Mouse (Mus musculus) midbrain, embryonic 10.5 days (tissue): ENCODE results near the gene Omd. TPM values are rescaled to one million over a fixed set of nuclear protein-coding genes. Genes with fewer than 3 reads are reported as not detected.
"Not testable (repeated sequence)": the region's sequence is repeated elsewhere in the genome, so short reads cannot be mapped to it uniquely, and the experiment has no call there.

Source experiments
- DNase-seq: peaks from one replicate; pipeline ENCODE4 v3.0.0-alpha.2; 2017; ENCODE audit warnings: low spot score
- H3K27ac ChIP-seq: fragments of 300-500 bp; sonication (generic); replicated peaks from 2 replicates; pipeline ENCODE4 v1.5.1; 2016; ENCODE audit warnings: mild to moderate bottlenecking
- H3K27me3 ChIP-seq: fragments of 300-500 bp; sonication (generic); 2 replicates; pipeline ENCODE4 v1.6.1; 2016; ENCODE audit warnings: low read depth, mild to moderate bottlenecking; ENCODE audit not compliant: poor library complexity, severe bottlenecking
- H3K36me3 ChIP-seq: fragments of 300-500 bp; sonication (generic); 2 replicates; pipeline ENCODE4 v1.6.1; 2016; ENCODE audit warnings: mild to moderate bottlenecking, moderate library complexity
- H3K4me1 ChIP-seq: fragments of 300-500 bp; sonication (generic); 2 replicates; pipeline ENCODE4 v1.6.1; 2016
- H3K4me3 ChIP-seq: fragments of 300-500 bp; sonication (generic); 2 replicates; pipeline ENCODE4 v1.5.1; 2016; ENCODE audit warnings: mild to moderate bottlenecking, moderate library complexity
- H3K9me3 ChIP-seq: fragments of 300-500 bp; sonication (generic); replicated peaks from 2 replicates; pipeline ENCODE4 v1.6.1; 2016; ENCODE audit warnings: mild to moderate bottlenecking
- WGBS: fragments of 180-500 bp; shearing (Covaris S2); methylation state at CpG from one replicate; pipeline ENCODE4 v1.1.7; 2016; 5-methylcytosine and 5-hydroxymethylcytosine counted together
- polyA plus RNA-seq: library from polyadenylated mRNA; unstranded; fragments of >200 nt; fragmentation: Nextera tagmentation; extraction: Ambion mirVana; gene quantifications from 2 replicates; pipeline ENCODE4 v1.2.1, GENCODE M21; 2016

Omd gene
- polyA plus RNA-seq, 1 experiment from 2014 or later = 1.1 TPM

DNA sequence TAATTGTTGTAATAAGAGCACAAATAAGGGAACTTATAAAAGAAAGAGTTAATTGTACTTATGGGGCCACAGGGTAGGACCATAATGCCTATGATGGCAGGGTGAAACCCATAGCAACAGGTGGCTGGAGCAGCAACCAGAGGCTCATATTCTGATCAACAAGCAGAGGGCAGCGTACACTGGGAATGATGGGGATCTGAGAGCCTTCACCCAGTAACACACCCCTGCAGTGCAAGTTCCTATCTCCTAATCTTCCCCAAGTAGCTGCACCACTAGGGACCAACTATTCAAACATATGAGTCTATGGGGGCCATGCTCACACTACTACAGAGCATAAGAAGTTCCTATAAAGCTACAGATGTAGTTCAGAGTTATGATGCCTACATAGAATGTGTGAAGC is 17.9 kb upstream of the Omd start:
- Histone ChIP-seq H3K36me3 (no peaks in the 10 kb centered on the region), H3K4me1 (no peaks in the 10 kb centered on the region), H3K27me3 (no peaks in the 10 kb centered on the region), H3K27ac (no peak overlapping the region), H3K9me3 (no peaks in the 10 kb centered on the region), H3K4me3 (no peak overlapping the region)
- WGBS = 92% methylated on average over 1 of the region's 1 CpGs
- no peak for DNase-seq

DNA sequence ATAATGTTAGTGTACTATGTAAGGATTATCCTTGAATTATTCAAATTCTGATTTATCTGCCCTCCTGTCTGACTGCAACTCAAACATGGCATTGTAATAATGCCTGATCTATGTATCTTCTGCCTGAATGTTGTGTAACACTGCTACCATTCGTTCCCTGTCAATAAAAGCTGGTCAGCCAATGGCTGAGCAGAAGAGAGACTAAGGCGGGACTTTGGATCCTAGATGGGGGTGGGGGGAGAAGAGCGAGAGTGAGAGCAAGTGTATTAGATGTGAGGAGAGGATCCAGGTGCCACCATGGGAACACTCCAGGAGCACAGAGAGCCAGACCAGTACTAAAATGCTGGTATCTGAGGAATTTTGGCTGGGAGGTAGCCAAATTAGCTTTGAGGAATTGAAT is 11.9 kb upstream of the Omd start:
- H3K4me3 ChIP-seq = no peak overlapping the region
- no peaks in the 10 kb centered on the region for H3K36me3 ChIP-seq
- H3K27me3 ChIP-seq = no peaks in the 10 kb centered on the region
- H3K4me1 ChIP-seq = no peaks in the 10 kb centered on the region
- no peaks in the 10 kb centered on the region for H3K9me3 ChIP-seq
- no peak for DNase-seq
- WGBS = 67% methylated on average over 3 of the region's 3 CpGs
- no peak overlapping the region for H3K27ac ChIP-seq

DNA sequence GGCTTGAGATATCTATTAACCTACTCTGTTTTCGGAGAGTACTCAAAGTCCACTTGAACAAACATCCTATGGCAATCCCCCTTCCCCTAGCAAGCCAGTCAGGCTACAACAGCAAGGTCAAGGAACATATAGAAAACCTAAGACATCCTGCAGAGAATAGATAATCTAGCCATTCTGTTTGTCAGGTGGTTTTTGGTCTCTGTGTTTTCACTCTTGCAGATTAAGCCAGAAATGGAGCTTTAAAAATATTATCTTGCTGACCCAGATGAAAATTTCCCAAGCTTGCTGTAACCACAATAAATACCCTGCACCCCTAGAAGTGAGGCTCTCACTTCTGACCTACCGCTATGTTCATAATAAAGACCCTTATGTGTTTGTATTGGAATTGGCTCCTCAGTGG is 10.8 kb upstream of the Omd start:
- Histone ChIP-seq H3K27ac (no peak overlapping the region), H3K9me3 (no peaks in the 10 kb centered on the region), H3K36me3 (no peaks in the 10 kb centered on the region), H3K27me3 (no peaks in the 10 kb centered on the region), H3K4me3 (no peak overlapping the region), H3K4me1 (no peaks in the 10 kb centered on the region)
- WGBS = 86% methylated on average over 2 of the region's 2 CpGs
- no peak for DNase-seq

DNA sequence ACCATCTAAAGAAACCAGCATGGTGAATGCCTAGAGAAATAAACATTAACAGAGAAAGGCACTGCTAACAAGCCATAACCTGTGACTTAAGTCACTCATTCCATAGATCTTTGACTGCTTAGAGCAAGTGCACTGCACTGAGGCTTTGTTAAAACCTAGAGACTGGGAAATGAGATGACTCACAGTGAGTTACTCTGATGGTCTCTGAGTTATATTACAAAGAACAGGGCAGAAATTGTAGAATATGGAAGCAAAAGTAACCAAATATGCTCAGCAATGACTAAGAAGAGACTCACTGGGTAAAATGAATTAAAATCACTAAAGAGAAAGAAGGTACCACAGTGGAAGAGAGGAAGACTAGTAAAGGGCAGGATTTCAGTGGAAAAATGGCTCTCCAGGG is 1.6 kb downstream of the Omd start:
- Histone ChIP-seq H3K27me3 (no peaks in the 10 kb centered on the region), H3K36me3 (no peaks in the 10 kb centered on the region), H3K27ac (no peak overlapping the region), H3K4me3 (no peak overlapping the region), H3K4me1 (no peaks in the 10 kb centered on the region), H3K9me3 (no peaks in the 10 kb centered on the region)
- no peak for DNase-seq

DNA sequence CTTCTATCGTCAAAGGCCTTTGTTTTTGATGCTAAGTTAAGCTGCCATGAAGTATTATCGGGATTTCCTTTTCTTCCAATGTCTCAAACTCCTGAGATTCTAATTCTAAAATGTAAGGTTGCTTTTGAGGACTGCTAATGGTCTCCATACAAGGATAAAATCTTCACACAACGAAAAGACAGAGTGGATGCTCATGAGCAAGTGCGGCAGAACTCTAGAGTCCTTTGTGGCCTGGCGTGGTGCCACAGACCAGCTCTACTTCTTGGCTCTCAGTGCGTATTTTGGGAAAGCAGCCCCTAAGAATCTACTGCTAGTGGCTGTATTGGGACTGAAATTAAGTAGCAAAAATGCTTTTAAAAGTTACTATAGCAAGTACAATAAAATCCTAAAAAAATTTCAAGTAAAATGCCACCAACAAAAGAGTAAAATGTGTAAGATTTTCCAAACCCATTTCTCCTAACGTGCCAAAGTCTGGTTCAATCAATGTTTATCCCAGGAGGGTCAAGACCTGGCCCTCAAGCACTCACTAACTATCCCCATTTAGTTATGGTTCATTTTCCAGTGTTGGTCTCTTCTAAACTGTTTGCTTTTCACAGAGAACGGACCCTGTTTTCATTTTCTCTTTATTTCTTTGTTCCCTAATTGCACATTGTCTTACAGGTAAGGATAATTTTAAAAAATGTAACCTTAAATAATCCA is 2.2 kb downstream of the Omd start:
- Histone ChIP-seq H3K27me3 (no peaks in the 10 kb centered on the region), H3K36me3 (no peaks in the 10 kb centered on the region), H3K9me3 (no peaks in the 10 kb centered on the region), H3K4me1 (no peaks in the 10 kb centered on the region), H3K4me3 (no peak overlapping the region), H3K27ac (no peak overlapping the region)
- 83% methylated on average over 8 of the region's 8 CpGs for WGBS
- DNase-seq = no peak

DNA sequence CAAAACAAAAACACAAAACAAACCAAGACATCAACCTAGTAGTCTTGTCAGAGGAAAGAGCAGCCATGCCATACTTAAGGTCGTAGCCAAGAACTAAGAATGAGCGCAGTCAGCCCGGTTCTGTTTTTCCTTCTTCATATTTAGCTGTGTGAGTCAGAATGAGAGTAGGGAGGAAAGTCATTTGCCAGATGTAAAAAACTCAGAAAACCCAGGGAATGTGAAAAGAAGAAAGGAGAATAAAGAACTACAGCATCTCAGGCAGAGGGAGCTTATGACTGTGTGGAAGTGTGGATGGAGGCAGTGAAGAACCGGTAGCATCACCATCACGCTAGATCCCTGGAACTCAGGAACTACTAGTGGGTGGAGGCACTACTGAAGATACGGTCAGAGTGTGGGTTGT is 3.8 kb downstream of the Omd start:
- Histone ChIP-seq H3K27ac (no peak overlapping the region), H3K4me1 (no peaks in the 10 kb centered on the region), H3K9me3 (no peaks in the 10 kb centered on the region), H3K4me3 (no peak overlapping the region), H3K27me3 (no peaks in the 10 kb centered on the region), H3K36me3 (no peaks in the 10 kb centered on the region)
- WGBS = 90% methylated on average over 6 of the region's 6 CpGs
- DNase-seq = no peak

DNA sequence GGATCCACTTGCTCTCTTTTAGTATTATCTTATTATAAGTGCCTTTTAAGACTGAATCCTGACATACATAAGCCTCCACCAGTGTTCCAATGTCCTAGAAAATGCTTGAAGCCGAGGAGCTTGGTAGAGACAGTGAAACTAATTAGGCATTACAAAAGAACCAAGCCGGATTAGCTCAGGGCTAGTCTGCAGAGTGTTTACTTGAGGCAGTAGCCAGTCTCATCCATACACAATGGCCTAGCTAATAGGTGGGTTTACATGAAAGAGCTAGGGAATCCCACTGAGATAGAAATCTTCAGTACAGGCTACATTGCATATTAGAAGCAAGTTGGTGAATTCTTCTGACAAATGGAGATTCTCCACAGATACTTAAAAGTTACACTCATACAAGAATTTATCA is 20.3 kb downstream of the Omd start:
- not testable (repeated sequence) for H3K27me3 ChIP-seq, H3K36me3 ChIP-seq, H3K4me3 ChIP-seq, DNase-seq, H3K27ac ChIP-seq, H3K9me3 ChIP-seq, H3K4me1 ChIP-seq
- WGBS = 39% methylated on average over 2 of the region's 2 CpGs

DNA sequence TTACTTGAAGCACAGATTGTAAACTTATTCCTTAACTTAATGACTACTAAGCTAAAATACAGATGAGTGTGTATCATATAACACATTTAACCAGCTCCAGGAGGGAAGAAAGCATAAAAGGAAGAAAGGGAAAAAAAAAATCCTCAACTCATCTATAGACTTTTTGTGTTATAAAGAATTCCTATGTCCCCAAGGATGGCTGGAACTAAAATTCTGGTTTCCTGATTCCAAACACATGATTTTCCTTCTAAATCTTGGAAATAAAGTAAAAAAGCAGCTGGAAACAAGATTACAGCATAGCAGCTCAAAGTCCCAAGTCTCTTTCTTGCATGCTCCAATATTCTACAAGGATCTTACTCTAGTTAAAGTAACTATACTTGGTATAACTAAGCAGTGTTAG is 21.3 kb downstream of the Omd start:
- no peak overlapping the region for H3K27ac ChIP-seq
- H3K36me3 ChIP-seq = peaks cover 5% of the 10 kb centered on the region
- H3K27me3 ChIP-seq = no peaks in the 10 kb centered on the region
- H3K9me3 ChIP-seq = no peaks in the 10 kb centered on the region
- no peak overlapping the region for H3K4me3 ChIP-seq
- H3K4me1 ChIP-seq = no peaks in the 10 kb centered on the region
- no peak for DNase-seq

DNA sequence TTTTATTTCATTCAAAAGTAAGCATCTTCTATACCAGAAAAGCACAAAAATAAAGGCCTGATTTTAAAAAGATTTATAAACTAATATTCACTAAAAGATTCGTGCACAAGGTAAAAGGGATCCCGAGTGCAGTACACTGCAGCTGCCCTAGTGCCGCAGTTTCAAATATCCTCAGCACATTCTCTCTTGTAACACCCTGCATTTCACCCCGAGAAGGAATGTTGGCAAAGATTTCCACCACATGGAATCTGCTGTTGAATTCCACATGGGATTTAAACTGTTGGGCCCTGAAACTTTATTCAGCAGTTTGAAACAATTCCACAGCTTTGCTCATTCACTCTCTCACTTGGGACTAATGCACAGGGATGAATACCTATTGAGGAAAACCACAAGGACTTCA is 25.5 kb downstream of the Omd start, which contains the start of gene Ogn:
Gene Ogn (plus strand): TSS at position 333 of the 400 bp plus-strand sequence.
- Histone ChIP-seq H3K9me3 (no peaks in the 10 kb centered on the region), H3K4me1 (no peaks in the 10 kb centered on the region), H3K4me3 (no peak within 1 kb of the TSS), H3K27me3 (no peaks in the 10 kb centered on the region), H3K27ac (no peak within 1 kb of the TSS), H3K36me3 (no peaks in the 10 kb centered on the region)
- WGBS = 83% methylated on average over 4 of the region's 4 CpGs
- DNase-seq = no peak

DNA sequence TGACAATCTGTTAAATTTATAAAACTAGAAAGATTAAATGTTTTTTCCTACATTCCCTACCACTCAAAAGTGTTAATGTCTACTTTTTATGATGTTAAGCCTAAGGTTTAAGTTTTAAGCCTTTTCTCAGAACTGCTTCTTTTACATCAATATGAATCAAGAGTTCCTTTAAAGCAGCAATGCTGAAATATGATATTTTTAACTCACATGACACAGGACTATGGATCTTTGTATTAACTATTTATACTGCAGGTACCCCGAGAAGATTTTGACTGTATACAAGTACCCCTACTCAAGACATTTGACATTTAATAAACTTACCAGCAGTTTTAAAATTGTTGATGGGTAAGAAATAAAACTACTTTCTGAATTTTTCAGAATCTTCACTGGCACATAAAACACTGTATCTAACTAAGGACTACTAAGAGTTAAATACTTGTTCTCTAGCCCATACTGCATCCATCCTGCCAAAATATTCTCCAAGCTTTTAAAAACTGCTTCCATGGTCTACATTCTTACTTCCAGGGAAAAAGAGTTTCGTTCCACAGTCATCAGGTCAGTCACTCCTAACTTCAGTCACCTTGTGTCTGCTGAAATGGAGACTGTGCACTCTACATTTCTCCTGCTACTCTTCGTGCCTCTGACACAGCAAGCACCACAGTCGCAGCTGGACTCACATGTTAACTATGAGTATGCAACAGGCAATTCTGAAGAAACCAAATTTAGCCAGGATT is 26.5 kb downstream of the Omd start:
- no peak for DNase-seq
- 89% methylated on average over 4 of the region's 4 CpGs for WGBS
- H3K27me3 ChIP-seq = no peaks in the 10 kb centered on the region
- H3K36me3 ChIP-seq = no peaks in the 10 kb centered on the region
- H3K4me1 ChIP-seq = no peaks in the 10 kb centered on the region
- H3K4me3 ChIP-seq = no peak overlapping the region
- no peaks in the 10 kb centered on the region for H3K9me3 ChIP-seq
- no peak overlapping the region for H3K27ac ChIP-seq

DNA sequence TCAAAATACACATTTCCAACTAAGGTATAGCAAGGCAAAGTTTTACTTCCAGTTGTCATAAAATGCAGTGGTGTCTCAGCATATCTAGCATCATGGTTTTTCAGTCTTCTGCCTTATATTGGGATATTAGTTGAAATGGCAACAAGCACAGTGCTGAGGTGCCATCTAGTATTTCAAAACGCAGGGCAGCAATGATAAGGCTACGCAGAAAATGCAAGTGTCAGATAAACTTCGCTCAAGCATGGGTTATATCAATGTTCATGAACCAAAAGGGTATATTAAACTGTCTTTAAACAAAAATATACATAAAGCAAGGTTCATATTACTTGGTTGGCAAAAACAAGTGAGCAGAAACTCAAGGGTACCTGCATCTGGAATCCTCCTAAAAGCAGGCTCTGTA is 34.8 kb downstream of the Omd start:
- no peak overlapping the region for H3K27ac ChIP-seq
- no peaks in the 10 kb centered on the region for H3K27me3 ChIP-seq
- no peak overlapping the region for H3K4me3 ChIP-seq
- no peaks in the 10 kb centered on the region for H3K36me3 ChIP-seq
- no peak for DNase-seq
- H3K9me3 ChIP-seq = no peaks in the 10 kb centered on the region
- no peaks in the 10 kb centered on the region for H3K4me1 ChIP-seq
- 94% methylated on average over 3 of the region's 3 CpGs for WGBS

DNA sequence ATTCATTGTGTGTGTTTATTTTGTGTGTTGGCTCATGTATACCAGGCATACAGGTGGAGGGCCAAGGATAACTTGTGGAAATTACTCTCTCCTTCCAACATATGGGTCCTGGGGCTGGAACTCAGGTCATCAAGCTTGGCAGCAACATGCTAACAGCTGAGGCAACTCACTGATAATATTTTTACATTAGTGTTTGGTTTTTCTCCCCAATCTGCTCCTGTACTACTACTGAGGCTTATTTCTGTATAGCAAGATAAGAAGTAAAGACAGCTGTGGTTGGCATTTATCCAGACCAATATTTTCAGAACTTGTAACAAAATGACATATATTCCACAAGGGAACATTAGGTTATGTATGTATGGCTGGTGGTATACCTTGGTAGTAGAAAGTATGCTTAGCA is 36.1 kb downstream of the Omd start:
- Histone ChIP-seq H3K36me3 (no peaks in the 10 kb centered on the region), H3K27ac (no peak overlapping the region), H3K27me3 (no peaks in the 10 kb centered on the region), H3K4me3 (no peak overlapping the region), H3K4me1 (no peaks in the 10 kb centered on the region), H3K9me3 (no peaks in the 10 kb centered on the region)
- no peak for DNase-seq

DNA sequence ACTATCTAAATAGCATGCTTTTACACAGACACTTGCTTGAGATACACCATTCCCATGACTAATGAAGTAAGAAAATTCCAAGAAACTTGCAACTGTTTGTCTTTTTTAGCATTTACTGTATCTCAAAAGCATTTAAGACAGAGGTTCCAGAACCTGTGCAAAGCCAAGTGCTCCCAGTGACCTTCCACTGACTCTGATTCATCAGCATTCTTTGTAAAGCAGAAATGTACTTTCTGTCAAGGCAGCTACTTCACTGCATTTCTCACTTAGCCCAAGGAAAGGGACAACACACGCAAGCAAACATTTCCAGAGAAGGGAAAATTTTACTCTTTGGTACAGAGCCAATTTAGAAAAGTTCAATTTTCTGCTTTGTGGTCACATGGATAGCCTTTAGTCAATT is 41.0 kb downstream of the Omd start:
- H3K36me3 ChIP-seq = no peaks in the 10 kb centered on the region
- WGBS = 95% methylated on average over 1 of the region's 1 CpGs
- no peak overlapping the region for H3K4me3 ChIP-seq
- no peaks in the 10 kb centered on the region for H3K9me3 ChIP-seq
- H3K4me1 ChIP-seq = no peaks in the 10 kb centered on the region
- no peaks in the 10 kb centered on the region for H3K27me3 ChIP-seq
- DNase-seq = no peak
- H3K27ac ChIP-seq = no peak overlapping the region
